Mouse (Mus musculus) gastrocnemius, postnatal 4 days (tissue): ENCODE data around the gene Terf2ip. TPM values are rescaled to one million over a fixed set of nuclear protein-coding genes. Genes with fewer than 3 reads are reported as not detected.

Experiments
- DNase-seq, 2 experiments: peaks; one replicate each; pipeline ENCODE4 v3.0.0; 2021 to 2022; ENCODE audit warnings: low spot score in 2 of 2, mixed read lengths in 2 of 2
- long read RNA-seq, 2 experiments: library from polyadenylated mRNA; stranded (forward); transcript quantifications; one replicate each; pipeline ENCODE4 v2.0.0; 2021
- total RNA-seq, 2 experiments: library from RNA; stranded (reverse); gene quantifications; 2 replicates each; pipeline ENCODE4 v1.2.3; 2021

Terf2ip gene
- 10 to 100 TPM; 13.5 to 15.7 TPM for total RNA-seq
- long read RNA-seq, experiment 1, transcript Terf2ip-201 (3 exons, 3,560 nt): major isoform, 52 of 54 reads
- long read RNA-seq, experiment 1, partial matches to known transcripts: 1 of 54 reads
- long read RNA-seq, experiment 1, other reads (novel, unspliced or antisense): 1 of 54 reads
- long read RNA-seq, experiment 2, transcript Terf2ip-201 (3 exons, 3,560 nt): major isoform, 54 of 55 reads
- long read RNA-seq, experiment 2, partial matches to known transcripts: 0 of 55 reads
- long read RNA-seq, experiment 2, other reads (novel, unspliced or antisense): 1 of 55 reads

DNA sequence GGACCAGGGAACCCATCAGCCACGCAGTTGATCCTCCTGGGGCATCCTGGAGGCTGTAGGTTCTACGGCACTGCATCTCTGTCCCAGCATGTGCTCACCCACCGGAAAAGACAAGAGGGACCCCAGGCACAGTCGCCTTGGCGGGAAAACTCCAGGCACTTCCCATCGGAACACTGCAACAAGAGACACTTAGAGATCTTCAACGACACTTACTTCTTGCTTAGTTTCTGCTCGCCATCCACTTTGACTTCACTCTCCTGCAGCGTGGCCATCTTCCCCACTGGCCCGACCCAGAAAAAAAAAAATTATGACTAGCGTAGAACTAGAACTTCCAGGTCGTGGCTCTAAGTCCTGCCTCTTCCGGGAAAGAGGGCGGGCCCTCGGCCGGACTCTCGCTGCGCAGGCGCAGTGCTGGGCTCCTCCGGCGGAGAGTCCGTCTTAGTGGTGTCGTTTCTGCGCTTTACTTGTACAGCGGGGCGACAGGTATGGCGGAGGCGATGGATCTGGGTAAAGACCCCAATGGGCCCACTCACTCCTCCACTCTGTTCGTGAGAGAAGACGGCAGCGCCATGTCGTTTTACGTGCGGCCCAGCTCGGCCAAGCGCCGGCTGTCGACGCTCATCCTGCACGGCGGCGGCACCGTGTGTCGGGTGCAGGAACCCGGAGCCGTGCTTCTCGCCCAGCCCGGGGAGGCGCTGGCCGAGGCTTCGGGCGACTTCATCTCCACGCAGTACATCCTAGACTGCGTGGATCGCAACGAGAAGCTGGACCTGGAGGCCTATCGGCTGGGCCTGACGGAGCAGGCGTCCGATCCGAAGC is at the start of gene Terf2ip, which contains the start of gene Kars:
TSS of gene Terf2ip (plus strand) at position 402 of the 819 bp plus-strand sequence.
TSS of gene Kars (minus strand) at position 327 of the 819 bp plus-strand sequence.
- peak; percentile 87 to 93 for DNase-seq

DNA sequence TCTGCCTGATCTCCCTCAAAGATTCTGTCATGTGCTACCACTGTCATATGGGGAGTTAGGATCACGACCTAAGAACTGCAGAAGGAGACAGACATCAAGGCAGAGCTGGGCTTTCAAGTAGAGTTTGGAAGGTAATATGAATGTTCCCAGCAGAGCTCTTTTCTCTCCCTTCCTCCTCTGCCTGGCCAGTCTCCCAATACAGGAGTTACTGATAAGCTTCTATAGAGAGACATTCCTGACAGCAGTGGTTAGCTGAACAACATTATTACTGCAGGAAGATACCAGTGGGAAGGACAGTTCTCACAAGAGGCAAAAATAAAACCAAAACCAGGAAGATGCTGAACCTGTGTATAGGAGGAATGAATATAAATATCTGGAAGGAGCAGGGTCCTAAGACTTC is 48.6 kb upstream of the Terf2ip start:
- DNase-seq: no peak

DNA sequence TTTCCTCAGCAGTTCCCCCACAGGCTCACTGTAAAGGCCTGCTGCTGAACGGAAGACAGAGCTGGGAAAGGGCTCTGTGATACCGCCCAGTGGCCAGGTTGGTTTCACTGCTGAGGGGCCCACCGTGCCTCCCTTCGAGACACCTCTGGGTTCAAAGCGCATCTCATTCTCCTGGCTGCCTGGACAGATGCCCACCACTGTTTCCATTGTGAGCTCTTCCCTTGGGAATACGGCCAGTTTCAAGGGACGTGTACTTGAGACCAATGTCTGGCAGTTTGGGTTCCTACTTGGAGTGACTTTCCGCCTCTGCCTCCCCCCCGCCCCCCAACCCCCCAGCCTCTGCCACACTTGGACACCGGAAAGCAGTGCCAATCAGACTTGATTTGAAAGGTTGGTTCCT is 48.1 kb upstream of the Terf2ip start:
- DNase-seq: no peak

DNA sequence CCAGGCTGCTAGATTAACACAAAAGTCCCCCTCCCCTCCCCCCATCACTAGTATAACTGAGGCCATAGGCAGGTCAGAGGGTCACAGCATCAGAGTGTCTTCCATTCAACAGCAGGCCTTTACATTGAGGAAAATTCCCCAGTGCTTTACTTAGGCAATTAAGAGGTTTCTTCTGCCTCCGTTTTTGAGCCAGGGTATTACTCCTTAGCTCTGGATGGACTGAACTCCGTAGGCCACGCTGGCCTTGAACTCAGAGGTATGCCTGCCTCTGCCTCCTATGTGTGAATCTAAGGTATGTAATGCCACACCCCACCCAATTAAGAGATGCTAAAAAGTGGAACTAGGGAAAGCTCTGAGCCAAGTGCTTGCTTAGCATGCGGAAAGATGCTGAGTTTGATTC is 47.7 kb upstream of the Terf2ip start:
- no peak for DNase-seq

DNA sequence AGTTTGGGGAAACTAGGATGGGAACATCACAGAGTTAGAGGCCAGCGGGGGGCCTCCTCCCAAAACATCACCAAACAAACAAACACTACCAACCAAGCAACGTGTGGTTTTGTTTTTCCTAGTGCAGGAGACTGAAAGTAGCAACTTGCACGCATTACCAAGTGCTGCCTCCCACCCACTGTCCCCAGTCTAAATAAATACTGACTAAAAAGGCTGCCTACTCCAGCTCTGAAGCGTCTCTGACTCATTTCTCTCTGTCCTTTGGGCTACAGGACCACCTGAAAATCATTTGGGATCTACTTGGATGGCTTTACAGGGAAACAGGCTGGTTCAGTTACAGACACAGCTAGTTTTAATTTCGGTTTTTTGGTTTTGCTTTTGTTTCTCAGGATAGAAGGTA is 46.8 kb upstream of the Terf2ip start:
- no peak for DNase-seq

DNA sequence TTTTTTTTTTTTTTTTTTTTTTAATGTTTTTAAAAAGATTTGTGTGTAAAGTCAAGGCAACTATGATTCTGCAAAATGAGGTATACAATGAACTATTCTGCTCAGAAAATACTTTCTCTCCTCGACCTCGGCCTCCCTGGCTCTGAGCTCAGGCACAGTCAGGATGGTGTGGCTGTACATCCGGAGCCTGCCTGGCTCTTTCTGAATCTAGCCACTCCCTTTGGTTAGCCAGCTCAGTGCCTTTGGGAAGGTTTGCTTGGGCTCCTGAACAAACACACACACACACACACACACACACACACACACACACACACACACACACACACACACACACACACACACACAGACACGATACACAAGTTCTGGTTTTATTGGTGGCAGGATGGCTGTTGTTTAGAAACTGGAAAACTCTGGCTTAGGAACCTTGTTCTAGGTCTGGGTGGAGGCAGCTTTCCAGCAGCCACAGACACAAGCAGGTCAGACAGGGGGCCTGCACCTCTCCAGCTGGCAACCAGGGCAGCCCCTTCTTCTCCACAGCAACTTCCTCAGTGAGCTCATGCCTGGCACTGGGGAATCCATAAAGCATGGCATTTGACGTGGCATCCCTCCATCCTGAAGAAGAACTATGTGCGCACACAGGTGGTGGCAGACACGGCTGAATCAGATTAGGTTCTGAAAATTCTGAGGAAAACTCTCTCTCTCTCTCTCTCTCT is 46.2 kb upstream of the Terf2ip start:
- DNase-seq: no peak

DNA sequence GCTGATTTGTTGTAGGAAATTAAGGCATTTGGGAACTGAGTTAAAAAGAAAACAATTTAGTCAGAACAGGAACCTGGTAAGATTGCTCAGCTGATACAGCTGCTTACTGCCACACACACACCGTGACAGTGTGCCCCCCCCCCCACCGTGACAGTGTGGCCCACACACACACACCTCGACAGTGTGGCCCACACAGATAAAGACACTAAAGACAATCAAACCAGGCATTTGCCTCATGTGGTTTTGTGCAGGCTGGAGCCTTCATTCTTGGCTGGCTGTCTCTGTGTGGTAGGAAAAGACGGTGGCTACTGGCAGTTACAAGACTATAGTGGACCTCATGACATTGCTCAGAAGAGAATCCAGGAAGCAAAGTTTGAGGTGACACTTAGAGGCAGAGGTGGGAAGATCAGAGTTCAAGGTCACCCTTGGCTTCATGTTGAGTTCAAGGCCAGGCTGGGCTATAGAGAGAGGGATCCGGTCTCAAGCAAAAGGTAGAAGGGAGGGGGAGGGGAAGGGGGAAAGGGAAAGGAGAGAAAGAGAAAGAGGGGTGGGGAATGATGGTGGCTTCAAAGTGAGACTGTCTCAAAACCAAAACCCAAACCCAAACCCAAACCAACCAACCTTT is 43.8 kb upstream of the Terf2ip start:
- no peak for DNase-seq

GRCm38 (mm10) chr8:111968541-111968940 is 42.7 kb upstream of the Terf2ip start:
- DNase-seq: no peak

GRCm38 (mm10) chr8:111968991-111969390 is 42.2 kb upstream of the Terf2ip start:
- no peak for DNase-seq

- no peak for DNase-seq
Measured at GRCm38 (mm10) chr8:111974138-111974537, 37.1 kb upstream of the Terf2ip start.

DNA sequence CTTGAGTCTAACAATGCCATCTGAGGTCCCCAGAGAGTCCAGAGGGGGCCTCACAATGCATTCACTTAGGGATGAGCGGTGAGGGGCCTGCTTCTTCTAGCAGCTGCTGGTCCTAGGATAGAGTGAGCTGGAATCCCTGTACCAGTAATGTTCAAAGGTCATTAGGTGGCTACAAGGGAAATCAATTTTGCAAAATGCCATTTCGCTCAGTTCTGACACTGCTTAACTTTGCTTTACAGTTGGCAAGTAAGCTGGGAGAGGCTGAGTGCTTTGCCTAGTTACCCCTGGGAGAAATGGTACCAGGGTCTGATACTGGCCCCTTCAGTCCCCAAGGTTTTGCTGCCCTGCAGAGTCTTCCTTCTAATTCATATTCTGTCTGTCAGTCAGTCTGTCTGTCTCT is 35.5 kb upstream of the Terf2ip start:
- no peak for DNase-seq

GRCm38 (mm10) chr8:111976326-111976725 is 34.9 kb upstream of the Terf2ip start:
- DNase-seq: no peak

GRCm38 (mm10) chr8:111978147-111978546 is 33.1 kb upstream of the Terf2ip start:
- DNase-seq: no peak

DNA sequence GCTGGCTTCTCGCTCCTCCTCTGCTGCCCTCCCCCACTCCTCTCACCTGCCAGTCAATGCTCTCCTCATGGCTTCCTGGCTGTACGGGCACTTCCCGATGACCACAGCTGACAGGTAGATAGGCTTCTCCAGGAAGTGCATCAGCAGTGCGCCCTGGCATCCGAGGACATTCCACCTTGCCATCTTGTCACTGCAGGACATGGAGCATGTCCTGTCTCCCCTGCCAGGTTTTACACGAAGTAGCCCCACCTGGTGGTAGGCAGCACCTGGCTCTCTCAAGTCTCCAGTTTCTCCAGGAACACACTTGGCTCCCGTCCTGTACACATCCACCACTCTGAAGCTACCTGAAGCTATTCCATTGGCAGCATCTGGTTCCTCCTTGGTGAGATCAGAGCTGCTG is 29.1 kb upstream of the Terf2ip start:
- no peak for DNase-seq

GRCm38 (mm10) chr8:111984511-111984910 is 26.7 kb upstream of the Terf2ip start:
- DNase-seq: no peak

GRCm38 (mm10) chr8:111989911-111990310 is 21.3 kb upstream of the Terf2ip start:
- peak; percentile 52 to 68 for DNase-seq

- no peak for DNase-seq
Measured at GRCm38 (mm10) chr8:111991278-111991677, 19.9 kb upstream of the Terf2ip start.

GRCm38 (mm10) chr8:111992013-111992702 is 19.0 kb upstream of the Terf2ip start, which contains the start of gene Adat1:
TSS of gene Adat1 (minus strand) at chr8:111992302.
- peak; percentile 49 to 84 for DNase-seq

- no peak for DNase-seq
Measured at GRCm38 (mm10) chr8:111992703-111993039, 18.5 kb upstream of the Terf2ip start.

DNA sequence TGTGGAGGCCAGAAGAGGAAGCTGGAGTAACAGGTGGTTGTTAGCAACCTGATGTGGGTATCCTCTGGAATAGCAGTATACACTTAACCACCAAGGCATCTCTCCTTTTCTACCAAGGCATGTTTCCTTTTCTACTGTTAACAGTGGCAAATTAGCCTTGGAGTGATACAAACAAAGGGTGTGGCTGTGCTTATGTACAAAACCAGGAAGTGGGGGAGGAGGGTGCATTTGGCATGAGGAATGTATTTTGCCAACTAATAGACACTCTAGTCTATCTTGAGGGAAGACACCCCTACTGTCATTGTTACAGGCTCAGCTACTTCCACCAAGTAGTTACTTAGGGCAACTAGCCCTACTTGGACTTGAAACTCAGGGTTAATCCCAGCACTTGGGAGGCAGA is 6.4 kb upstream of the Terf2ip start:
- DNase-seq: no peak

DNA sequence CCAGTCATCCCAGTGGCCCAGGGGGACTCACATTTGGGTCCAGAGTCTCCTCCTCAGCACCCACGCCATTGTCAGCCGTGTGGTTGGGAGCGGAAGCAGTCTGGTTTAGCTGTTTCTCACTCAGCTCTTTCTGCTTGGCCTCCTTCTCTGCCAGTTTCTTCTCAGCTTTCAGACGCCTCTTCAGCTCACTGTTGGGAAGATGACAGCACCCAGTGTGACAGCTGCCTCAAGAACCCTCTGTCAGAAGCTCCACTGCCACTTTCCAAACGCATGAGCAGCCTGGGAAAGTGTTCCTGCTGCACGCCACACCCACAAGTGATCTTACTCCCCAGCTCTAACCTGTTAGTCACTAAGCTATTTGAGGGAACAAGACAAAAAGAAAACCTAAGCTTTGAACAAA is 5.6 kb upstream of the Terf2ip start:
- no peak for DNase-seq
